ENCODE assay signal across 8 mouse cellular contexts in the genomic region with DNA sequence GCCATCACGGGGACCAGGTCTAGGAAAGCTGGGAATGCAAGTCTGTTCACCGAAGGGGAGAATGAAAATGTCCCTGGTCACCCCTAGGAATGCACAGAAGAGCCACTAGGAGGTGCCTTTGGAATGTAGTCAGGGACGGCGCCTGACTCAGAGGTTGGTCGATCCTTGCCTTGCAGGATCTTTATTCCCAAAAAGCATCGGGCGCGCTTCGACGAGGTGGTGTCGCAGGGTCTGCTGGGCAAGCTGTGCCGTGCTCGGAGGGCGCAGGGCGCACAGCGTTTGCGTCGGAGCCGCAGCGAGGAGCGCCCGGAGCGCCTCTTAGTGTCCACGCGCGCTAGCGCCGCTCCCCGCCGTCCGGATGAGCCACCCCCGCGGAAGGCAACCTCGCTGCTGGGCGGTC. TPM values are rescaled to one million over a fixed set of nuclear protein-coding genes. Genes with fewer than 3 reads are reported as not detected.
DNase-seq lines count a peak whose midpoint lies in the region; ATAC-seq and TF ChIP-seq lines count a peak whose summit lies in the region.

No protein-coding gene starts in this region.

- H3K27ac ChIP-seq in forebrain, embryonic 10.5 days, result no peak overlapping the region
- no peak overlapping the region for H3K27ac ChIP-seq in olfactory bulb, adult 2 months (ENCODE audit: insufficient read depth, low read depth, low read length)

- H3K4me1 ChIP-seq in forebrain, embryonic 10.5 days, result peaks cover 23% of the 10 kb centered on the region
- peaks cover 44% of the 10 kb centered on the region for H3K4me1 ChIP-seq in olfactory bulb, adult 2 months (ENCODE audit: control insufficient read depth, insufficient read depth, low read length)

- DNase-seq in layer of hippocampus, postnatal 10 days (ENCODE audit: low spot score in 2 of 2), result peak; percentile 21 to 36
- DNase-seq in layer of hippocampus, adult 11-12 months (ENCODE audit: low spot score), result no peak
- peak; percentile 39 for DNase-seq in adrenal gland, postnatal 25 days
- no peak for DNase-seq in forebrain, embryonic 10.5 days (ENCODE audit: extremely low spot score, low spot score)
- peak; percentile 44 to 61 for DNase-seq in kidney, postnatal 4 days
- no peak for DNase-seq in left cerebral cortex, adult 8-10 months (ENCODE audit: low spot score in 2 of 2)

- peaks cover 88% of the 10 kb centered on the region for H3K27me3 ChIP-seq in forebrain, embryonic 10.5 days (ENCODE audit: poor library complexity, severe bottlenecking)

- H3K9me3 ChIP-seq in forebrain, embryonic 10.5 days, result peaks cover 7% of the 10 kb centered on the region; the same call in 1 of the 2 replicates

- 1% methylated on average over 35 of the region's 35 CpGs for WGBS in forebrain, embryonic 10.5 days
- 1% methylated on average over 35 of the region's 35 CpGs for WGBS in olfactory bulb, adult 2 months

- TF ChIP-seq CTCF in olfactory bulb, adult 2 months (IDR thresholded peaks at IDR 0.05; ENCODE audit: insufficient read depth, low read depth, low read length), result 0 out of 2 replicates have a peak, but pooled peaks have one; percentile 18

- TF ChIP-seq POLR2A in olfactory bulb, adult 2 months (IDR thresholded peaks at IDR 0.05; ENCODE audit: insufficient read depth, low read depth, low read length), result no peak

- no peaks in the 10 kb centered on the region for H3K36me3 ChIP-seq in forebrain, embryonic 10.5 days (replicated peaks)

- peak overlapping the region; percentile 46 for H3K4me3 ChIP-seq in forebrain, embryonic 10.5 days
- peak overlapping the region; percentile 45 for H3K4me3 ChIP-seq in olfactory bulb, adult 2 months (ENCODE audit: insufficient read depth, low read depth, low read length)

- ATAC-seq in erythroid progenitor cell, adult 5-6 weeks (replicated peaks; ENCODE audit: low FRiP score, poor library complexity, severe bottlenecking), result no peak

RNA-seq across cellular contexts. Expression of gene Grid2ip, which starts 15.7 kb away (rescaled TPM):
- total RNA-seq in layer of hippocampus, postnatal 10 days (2021), result 1 to 10 TPM; 3.4 to 4.9 TPM
- total RNA-seq in adrenal gland, postnatal 25 days (2021), result 0.73 and 0.95 TPM in 2 replicates
- 0.19 and 0.37 TPM in 2 replicates for polyA plus RNA-seq in forebrain, embryonic 10.5 days (2016; fragmentation: Nextera tagmentation; extraction: Ambion mirVana)
- not detected in 2 replicates for polyA plus RNA-seq in olfactory bulb, adult 2 months (2012; ENCODE audit: insufficient read depth, insufficient read length, low replicate concordance, missing spikeins)
- total RNA-seq in erythroid progenitor cell, adult 5-6 weeks (2015; ENCODE audit: low replicate concordance), result not detected in 2 replicates
- not detected in 2 replicates for total RNA-seq in erythroid progenitor cell, adult 5-6 weeks (2017; ENCODE audit: low replicate concordance)
- 1 to 10 TPM; 3.1 to 4.6 (median 3.6) TPM for total RNA-seq in left cerebral cortex, adult 8-10 months (2022)

RNA-seq across cellular contexts. Expression of gene Kdelr2, which starts 30.8 kb away (rescaled TPM):
- total RNA-seq in layer of hippocampus, postnatal 10 days (2021), result 10 to 100 TPM; 48.8 to 53.8 TPM
- 91.4 and 91.9 TPM in 2 replicates for total RNA-seq in adrenal gland, postnatal 25 days (2021)
- 200 and 201 TPM in 2 replicates for polyA plus RNA-seq in forebrain, embryonic 10.5 days (2016; fragmentation: Nextera tagmentation; extraction: Ambion mirVana)
- polyA plus RNA-seq in olfactory bulb, adult 2 months (2012; ENCODE audit: insufficient read depth, insufficient read length, low replicate concordance, missing spikeins), result not detected in 2 replicates
- total RNA-seq in erythroid progenitor cell, adult 5-6 weeks (2015; ENCODE audit: low replicate concordance), result 42.5 and 44.0 TPM in 2 replicates
- 31.8 and 44.3 TPM in 2 replicates for total RNA-seq in erythroid progenitor cell, adult 5-6 weeks (2017; ENCODE audit: low replicate concordance)
- total RNA-seq in left cerebral cortex, adult 8-10 months (2022), result 10 to 100 TPM; 32.1 to 39.5 (median 34.3) TPM

RNA-seq across cellular contexts. Expression of gene Zdhhc4, which starts 43.8 kb away (rescaled TPM):
- total RNA-seq in layer of hippocampus, postnatal 10 days (2021), result 10 to 100 TPM; 48.0 to 51.5 TPM
- total RNA-seq in adrenal gland, postnatal 25 days (2021), result 58.7 and 66.5 TPM in 2 replicates
- 70.2 and 70.9 TPM in 2 replicates for polyA plus RNA-seq in forebrain, embryonic 10.5 days (2016; fragmentation: Nextera tagmentation; extraction: Ambion mirVana)
- polyA plus RNA-seq in olfactory bulb, adult 2 months (2012; ENCODE audit: insufficient read depth, insufficient read length, low replicate concordance, missing spikeins), result not detected in 2 replicates
- total RNA-seq in erythroid progenitor cell, adult 5-6 weeks (2015; ENCODE audit: low replicate concordance), result 16.6 and 43.6 TPM in 2 replicates
- 11.6 and 29.8 TPM in 2 replicates for total RNA-seq in erythroid progenitor cell, adult 5-6 weeks (2017; ENCODE audit: low replicate concordance)
- total RNA-seq in left cerebral cortex, adult 8-10 months (2022), result 10 to 100 TPM; 43.1 to 44.4 (median 44.0) TPM

RNA-seq across cellular contexts. Expression of gene E130309D02Rik, which starts 57.7 kb away (rescaled TPM):
- 10 to 100 TPM; 22.5 to 22.8 TPM for total RNA-seq in layer of hippocampus, postnatal 10 days (2021)
- 36.5 and 39.8 TPM in 2 replicates for total RNA-seq in adrenal gland, postnatal 25 days (2021)
- polyA plus RNA-seq in forebrain, embryonic 10.5 days (2016; fragmentation: Nextera tagmentation; extraction: Ambion mirVana), result 64.0 and 68.4 TPM in 2 replicates
- not detected in 2 replicates for polyA plus RNA-seq in olfactory bulb, adult 2 months (2012; ENCODE audit: insufficient read depth, insufficient read length, low replicate concordance, missing spikeins)
- total RNA-seq in erythroid progenitor cell, adult 5-6 weeks (2015; ENCODE audit: low replicate concordance), result 14.7 and 20.9 TPM in 2 replicates
- total RNA-seq in erythroid progenitor cell, adult 5-6 weeks (2017; ENCODE audit: low replicate concordance), result 7.8 and 8.2 TPM in 2 replicates
- 10 to 100 TPM; 21.7 to 24.7 (median 23.3) TPM for total RNA-seq in left cerebral cortex, adult 8-10 months (2022)

Comparison
In these comparisons a context has a peak if more than half of its experiments do, and no peak if none do; other contexts are left out.
1. DNase-seq: peak in layer of hippocampus, postnatal 10 days (2 of 2), adrenal gland, postnatal 25 days (single experiment) and kidney, postnatal 4 days (2 of 2); none in layer of hippocampus, adult 11-12 months (single experiment), forebrain, embryonic 10.5 days (single experiment) and left cerebral cortex, adult 8-10 months (0 of 2).